Mouse (Mus musculus) lung, embryonic 14.5 days (tissue): Measurements from ENCODE around the gene Hes3. TPM values are rescaled to one million over a fixed set of nuclear protein-coding genes. Genes with fewer than 3 reads are reported as not detected.
A peak's percentile ranks its signal among the peaks of the same experiment; 100 is the strongest.

Source experiments
- ATAC-seq: fragments of 200-750 bp; cut with Nextera tagmentation; 2 replicates; pipeline ENCODE4 v1.8.0; 2017; ENCODE audit warnings: mild to moderate bottlenecking, moderate TSS enrichment, moderate library complexity; ENCODE audit not compliant: insufficient read depth
- DNase-seq: peaks from one replicate; pipeline ENCODE4 v3.0.0-alpha.2; 2015
- H3K27ac ChIP-seq: fragments of 300-500 bp; sonication (generic); 2 replicates; pipeline ENCODE4 v1.5.1; 2014; ENCODE audit warnings: low read depth, mild to moderate bottlenecking, moderate library complexity
- H3K27me3 ChIP-seq: fragments of 300-500 bp; sonication (generic); 2 replicates; pipeline ENCODE4 v1.6.1; 2014; ENCODE audit warnings: low read length, control low read depth; ENCODE audit not compliant: insufficient read depth
- H3K36me3 ChIP-seq: fragments of 300-500 bp; sonication (generic); 2 replicates; pipeline ENCODE4 v1.6.1; 2014; ENCODE audit warnings: control low read depth; ENCODE audit not compliant: insufficient read depth
- H3K4me1 ChIP-seq: fragments of 300-500 bp; sonication (generic); 2 replicates; pipeline ENCODE4 v1.6.1; 2014; ENCODE audit warnings: antibody characterized with exemption, control low read depth; ENCODE audit not compliant: insufficient read depth
- H3K4me2 ChIP-seq: fragments of 300-500 bp; sonication (generic); 2 replicates; pipeline ENCODE4 v1.6.1; 2014; ENCODE audit warnings: mild to moderate bottlenecking
- H3K4me3 ChIP-seq: fragments of 300-500 bp; sonication (generic); 2 replicates; pipeline ENCODE4 v1.5.1; 2014; ENCODE audit warnings: low read depth, low read length
- H3K9ac ChIP-seq: fragments of 300-500 bp; sonication (generic); 2 replicates; pipeline ENCODE4 v1.6.1; 2014
- H3K9me3 ChIP-seq: fragments of 300-500 bp; sonication (generic); 2 replicates; pipeline ENCODE4 v1.6.1; 2016; ENCODE audit warnings: low read depth, low read length, control low read depth
- CTCF ChIP-seq: IDR thresholded peaks from 2 replicates; pipeline ENCODE4 v1.5.1; 2016; ENCODE audit warnings: antibody characterized with exemption, low read depth
- WGBS: fragments of 180-500 bp; shearing (Covaris S2); extraction: QIAGEN DNeasy Blood & Tissue Kit; methylation state at CpG from one replicate; pipeline ENCODE4 v1.1.7; 2014; 5-methylcytosine and 5-hydroxymethylcytosine counted together
- polyA plus RNA-seq: library from polyadenylated mRNA; unstranded; fragments of >200 nt; fragmentation: Nextera tagmentation; extraction: Ambion mirVana; gene quantifications from 2 replicates; pipeline ENCODE4 v1.2.1, GENCODE M21; 2014

The Hes3 gene
- polyA plus RNA-seq, 1 experiment from 2014 or later: not detected

- H3K9ac ChIP-seq: no peak overlapping the region
- H3K4me3 ChIP-seq: no peak overlapping the region
- 80% methylated on average over 23 of the region's 23 CpGs for WGBS
- no peaks in the 10 kb centered on the region for H3K9me3 ChIP-seq
- H3K27ac ChIP-seq: no peak overlapping the region
- no peak overlapping the region for H3K4me2 ChIP-seq
- peaks cover 14% of the 10 kb centered on the region; the same call in 1 of the 2 replicates for H3K36me3 ChIP-seq
- TF ChIP-seq CTCF: no peak
- H3K4me1 ChIP-seq: no peaks in the 10 kb centered on the region
- DNase-seq: no peak
- no peak for ATAC-seq
- H3K27me3 ChIP-seq: peaks cover 43% of the 10 kb centered on the region
These were observed 12.5 kb downstream of the Hes3 start for GRCm38 (mm10) chr4:152278986-152279385.

GRCm38 (mm10) chr4:152277916-152278315, 13.5 kb downstream of the Hes3 start:
- TF ChIP-seq CTCF: no peak; the same call in 1 of the 2 replicates
- H3K27me3 ChIP-seq: peaks cover 32% of the 10 kb centered on the region
- DNase-seq (no peak), ATAC-seq (no peak)
- peaks cover 14% of the 10 kb centered on the region; the same call in 1 of the 2 replicates for H3K36me3 ChIP-seq
- 63% methylated on average over 2 of the region's 2 CpGs for WGBS
- no peak overlapping the region for H3K27ac ChIP-seq
- no peak overlapping the region for H3K9ac ChIP-seq
- H3K4me2 ChIP-seq: no peak overlapping the region
- H3K9me3 ChIP-seq: no peaks in the 10 kb centered on the region
- no peak overlapping the region for H3K4me3 ChIP-seq
- H3K4me1 ChIP-seq: no peaks in the 10 kb centered on the region

- peaks cover 2% of the 10 kb centered on the region; the same call in 1 of the 2 replicates for H3K4me1 ChIP-seq
- WGBS: 50% methylated on average over 10 of the region's 10 CpGs
- H3K36me3 ChIP-seq: peaks cover 14% of the 10 kb centered on the region; the same call in 1 of the 2 replicates
- no peak overlapping the region for H3K27ac ChIP-seq
- H3K27me3 ChIP-seq: peaks cover 20% of the 10 kb centered on the region
- no peaks in the 10 kb centered on the region for H3K9me3 ChIP-seq
- H3K4me2 ChIP-seq: no peak overlapping the region
- no peak overlapping the region for H3K4me3 ChIP-seq
- TF ChIP-seq CTCF: peak; percentile 70
- H3K9ac ChIP-seq: no peak overlapping the region
- no peak for ATAC-seq
- DNase-seq: no peak
These were observed 14.8 kb downstream of the Hes3 start for GRCm38 (mm10) chr4:152276389-152277347.

- Histone ChIP-seq H3K4me2 (peak overlapping the region; percentile 89), H3K9ac (peak overlapping the region; percentile 79), H3K27ac (peak overlapping the region; percentile 80; the same call in 1 of the 2 replicates), H3K27me3 (peaks cover 7% of the 10 kb centered on the region), H3K9me3 (no peaks in the 10 kb centered on the region), H3K36me3 (0 out of 2 replicates have a peak, but pooled peaks cover 5% of the 10 kb centered on the region), H3K4me3 (peak overlapping the region; percentile 66), H3K4me1 (peaks cover 7% of the 10 kb centered on the region; the same call in 1 of the 2 replicates)
- peak; percentile 86 for DNase-seq
- WGBS: 2% methylated on average over 20 of the region's 20 CpGs
- no peak for TF ChIP-seq CTCF
- ATAC-seq: peak; percentile 45
These were observed 16.8 kb downstream of the Hes3 start for GRCm38 (mm10) chr4:152274681-152275131.

GRCm38 (mm10) chr4:152273621-152274236, 17.7 kb downstream of the Hes3 start, which contains the start of gene Gpr153:
Gpr153 (plus strand) TSS chr4:152274232.
- Histone ChIP-seq H3K27ac (peak within 1 kb of the TSS; percentile 80), H3K9ac (peak within 1 kb of the TSS; percentile 79), H3K4me3 (peak within 1 kb of the TSS; percentile 66), H3K9me3 (no peaks in the 10 kb centered on the region), H3K4me1 (peaks cover 7% of the 10 kb centered on the region; the same call in 1 of the 2 replicates), H3K36me3 (no peaks in the 10 kb centered on the region), H3K4me2 (peak within 1 kb of the TSS; percentile 89), H3K27me3 (peaks cover 7% of the 10 kb centered on the region)
- TF ChIP-seq CTCF: no peak
- DNase-seq (peak; percentile 79), ATAC-seq (peak; percentile 73)
- 2% methylated on average over 32 of the region's 48 CpGs for WGBS

- DNase-seq: no peak
- peaks cover 7% of the 10 kb centered on the region; the same call in 1 of the 2 replicates for H3K4me1 ChIP-seq
- no peak overlapping the region for H3K9ac ChIP-seq
These were observed 18.3 kb downstream of the Hes3 start for GRCm38 (mm10) chr4:152273191-152273590.

More at GRCm38 (mm10) chr4:152273191-152273590, 18.3 kb downstream of the Hes3 start:
- Histone ChIP-seq H3K36me3 (no peaks in the 10 kb centered on the region), H3K27ac (peak overlapping the region; percentile 80), H3K27me3 (peaks cover 7% of the 10 kb centered on the region), H3K4me3 (no peak overlapping the region), H3K4me2 (peak overlapping the region; percentile 89; the same call in 1 of the 2 replicates), H3K9me3 (no peaks in the 10 kb centered on the region)
- TF ChIP-seq CTCF: no peak
- ATAC-seq: peak; percentile 5; the same call in 1 of the 2 replicates
- 31% methylated on average over 3 of the region's 3 CpGs for WGBS
